ENCODE assay signal across 32 mouse cellular contexts in genomic region chr7:78023075-78023474, GRCm38 (mm10).
DNase-seq lines count a peak whose midpoint lies in the region; ATAC-seq and TF ChIP-seq lines count a peak whose summit lies in the region.
"Had no signal": no experiment of that assay in that cellular context is flagged by ENCODE, and none has a peak within 500 bp of the region (broad histone marks: within the 10 kb centered on the region; RNA-seq: fewer than 3 reads in every experiment).

No protein-coding gene starts in this region.

- H3K36me3 ChIP-seq in forebrain, embryonic 14.5 days (ENCODE audit: control insufficient read depth, insufficient read depth, low read length) = no peaks in the 10 kb centered on the region
- H3K36me3 ChIP-seq: embryonic facial prominence, embryonic 13.5 days; forebrain, embryonic 10.5 days; hindbrain, embryonic 12.5 days; intestine, embryonic 15.5 days; limb, embryonic 10.5 days; limb, embryonic 15.5 days; liver, embryonic 13.5 days; midbrain, embryonic 12.5 days; neural tube, embryonic 13.5 days had no signal

- WGBS in forebrain, embryonic 14.5 days = 85% methylated on average over 3 of the region's 3 CpGs

- no peak for TF ChIP-seq CTCF in layer of hippocampus, adult 2 months (conservative IDR thresholded peaks at IDR 0.05)

- no peak overlapping the region for H3K4me3 ChIP-seq in layer of hippocampus, adult 2 months
- H3K4me3 ChIP-seq in forebrain, embryonic 14.5 days (ENCODE audit: low read depth, low read length) = no peak overlapping the region
- H3K4me3 ChIP-seq: embryonic facial prominence, embryonic 13.5 days; forebrain, embryonic 10.5 days; hindbrain, embryonic 12.5 days; intestine, embryonic 15.5 days; limb, embryonic 10.5 days; limb, embryonic 15.5 days; liver, embryonic 13.5 days; megakaryocyte, embryonic 14.5 days; midbrain, embryonic 12.5 days; myocyte; neural tube, embryonic 13.5 days had no signal

- H3K9me3 ChIP-seq in forebrain, embryonic 14.5 days (replicated peaks; ENCODE audit: control insufficient read depth, low read length) = no peaks in the 10 kb centered on the region
- H3K9me3 ChIP-seq: embryonic facial prominence, embryonic 13.5 days; forebrain, embryonic 10.5 days; hindbrain, embryonic 12.5 days; intestine, embryonic 15.5 days; limb, embryonic 10.5 days; limb, embryonic 15.5 days; liver, embryonic 13.5 days; megakaryocyte, embryonic 14.5 days; midbrain, embryonic 12.5 days; neural tube, embryonic 13.5 days had no signal

- H3K9ac ChIP-seq in forebrain, embryonic 14.5 days (ENCODE audit: low read length) = no peak overlapping the region
- H3K9ac ChIP-seq: embryonic facial prominence, embryonic 13.5 days; forebrain, postnatal 0 days; hindbrain, embryonic 12.5 days; intestine, embryonic 15.5 days; limb, embryonic 15.5 days; liver, embryonic 13.5 days; midbrain, embryonic 12.5 days; neural tube, embryonic 13.5 days had no signal

- DNase-seq in layer of hippocampus, adult 18-20 months (ENCODE audit: low spot score in 2 of 2) = peak; percentile 30 to 69
- DNase-seq in layer of hippocampus, adult 9-10 months (ENCODE audit: low spot score) = no peak
- peak; percentile 75 for DNase-seq in brain, adult 2 months (ENCODE audit: low read depth, low spot score)
- DNase-seq in layer of hippocampus, adult 2 months (ENCODE audit: low spot score in 2 of 2) = peak in 1 of 2 experiments; percentile 41
- DNase-seq in left cerebral cortex, postnatal 14 days (ENCODE audit: low spot score in 2 of 2) = peak; percentile 7 to 48
- no peak for DNase-seq in natural killer cell, adult 2 months (ENCODE audit: low spot score in 2 of 2)
- no peak for DNase-seq in forebrain, embryonic 14.5 days (ENCODE audit: low spot score)
- DNase-seq: cerebellum, adult 18-20 months; cerebellum, postnatal 10 days; forebrain, postnatal 0 days; heart, postnatal 36 days; kidney, adult 2 months; liver, embryonic 13.5 days; lung, adult 18-20 months; lung, postnatal 4 days; right cerebral cortex, postnatal 14 days; spleen, adult 18-20 months; thymus, adult 18-20 months; thymus, postnatal 36 days had no signal

- no peak overlapping the region for H3K4me2 ChIP-seq in forebrain, embryonic 14.5 days (ENCODE audit: low read length)
- H3K4me2 ChIP-seq: embryonic facial prominence, embryonic 13.5 days; hindbrain, embryonic 12.5 days; intestine, embryonic 15.5 days; limb, embryonic 15.5 days; liver, embryonic 13.5 days; midbrain, embryonic 12.5 days; neural tube, embryonic 13.5 days had no signal

- no peak for ATAC-seq in forebrain, embryonic 14.5 days
- ATAC-seq: CD4-positive, CD25-positive, alpha-beta regulatory T cell, adult 4 months; forebrain, postnatal 0 days; hindbrain, postnatal 0 days; intestine, embryonic 15.5 days; lung, postnatal 0 days had no signal

- intact Hi-C loops in left cerebral cortex, postnatal 14 days (cut with DNase I) = no loop called here

- no peaks in the 10 kb centered on the region for H3K27me3 ChIP-seq in forebrain, embryonic 14.5 days (replicated peaks; ENCODE audit: control insufficient read depth, insufficient read depth, low read length)
- H3K27me3 ChIP-seq: embryonic facial prominence, embryonic 13.5 days; hindbrain, embryonic 12.5 days; intestine, embryonic 15.5 days; limb, embryonic 15.5 days; liver, embryonic 13.5 days; megakaryocyte, embryonic 14.5 days; midbrain, embryonic 12.5 days; neural tube, embryonic 13.5 days had no signal

- H3K4me1 ChIP-seq in forebrain, embryonic 14.5 days (ENCODE audit: control insufficient read depth, insufficient read depth, low read length) = no peaks in the 10 kb centered on the region
- H3K4me1 ChIP-seq: embryonic facial prominence, embryonic 13.5 days; forebrain, embryonic 10.5 days; hindbrain, embryonic 12.5 days; intestine, embryonic 15.5 days; limb, embryonic 15.5 days; liver, embryonic 13.5 days; megakaryocyte, embryonic 14.5 days; midbrain, embryonic 12.5 days; neural tube, embryonic 13.5 days had no signal

- peak overlapping the region; percentile 72; the same call in 1 of the 2 replicates for H3K27ac ChIP-seq in layer of hippocampus, adult 2 months
- no peak overlapping the region for H3K27ac ChIP-seq in forebrain, embryonic 14.5 days (ENCODE audit: low read depth, low read length)
- H3K27ac ChIP-seq: embryonic facial prominence, embryonic 13.5 days; forebrain, embryonic 10.5 days; hindbrain, embryonic 12.5 days; hindbrain, postnatal 0 days; intestine, embryonic 15.5 days; limb, embryonic 10.5 days; limb, embryonic 15.5 days; liver, embryonic 13.5 days; midbrain, embryonic 12.5 days; neural tube, embryonic 13.5 days had no signal

Comparison
In these comparisons a context has a peak if more than half of its experiments do, and no peak if none do; other contexts are left out.
1. DNase-seq: peak in layer of hippocampus, adult 18-20 months (2 of 2), brain, adult 2 months (single experiment) and left cerebral cortex, postnatal 14 days (2 of 2); none in layer of hippocampus, adult 9-10 months (single experiment), natural killer cell, adult 2 months (0 of 2) and forebrain, embryonic 14.5 days (single experiment).